Mouse (Mus musculus) thymus, adult 2 months (tissue): Measurements from ENCODE around the gene Phf7.

Experiments used
- CTCF ChIP-seq: fragments of 200-500 bp; IDR thresholded peaks from 2 replicates; pipeline ENCODE4 v1.5.1; 2012; ENCODE audit warnings: mild to moderate bottlenecking, control low read depth, low read length, moderate library complexity, borderline replicate concordance; ENCODE audit not compliant: control insufficient read depth, poor library complexity, insufficient read depth; ENCODE audit errors: extremely low read depth
- POLR2A ChIP-seq: fragments of 200-500 bp; IDR thresholded peaks from 2 replicates; pipeline ENCODE4 v1.6.1; 2012; ENCODE audit warnings: mild to moderate bottlenecking, low read length, control low read depth, moderate library complexity; ENCODE audit not compliant: control insufficient read depth, poor library complexity, insufficient read depth; ENCODE audit errors: extremely low read depth

GRCm38 (mm10) chr14:31199599-31199998, 51.5 kb downstream of the Phf7 start:
- no peak for TF ChIP-seq POLR2A
- no peak for TF ChIP-seq CTCF
